Mouse (Mus musculus) cerebellum, postnatal 4 days (tissue): ENCODE results near the gene Gpr87.
A peak's percentile ranks its signal among the peaks of the same experiment; 100 is the strongest.
"Not testable (repeated sequence)": the region's sequence is repeated elsewhere in the genome, so short reads cannot be mapped to it uniquely, and the experiment has no call there.

Experiments
- DNase-seq, 2 experiments: peaks; one replicate each; pipeline ENCODE4 v3.0.0; 2022; ENCODE audit warnings: low spot score in 2 of 2, mixed read lengths in 1 of 2

The Gpr87 gene

DNA sequence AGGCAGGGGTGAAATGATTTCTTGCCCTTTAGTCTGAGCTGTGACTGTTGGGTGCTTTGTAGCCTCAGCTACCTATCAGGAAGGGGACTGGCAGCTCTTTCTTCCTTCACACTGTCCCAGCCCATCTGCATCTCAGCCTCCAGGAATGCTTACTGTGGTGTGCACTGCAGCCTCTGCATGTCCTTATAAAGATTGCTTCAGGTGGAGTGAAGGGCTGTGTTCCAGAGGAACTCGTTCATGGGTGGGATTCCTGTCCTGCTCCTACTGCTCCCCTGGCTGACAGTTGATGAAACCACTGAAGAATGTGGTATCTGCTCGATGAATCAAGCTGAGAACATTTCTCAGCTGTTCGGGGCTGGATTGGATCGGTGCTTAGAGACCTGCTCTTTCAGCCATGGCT lies 7.6 kb downstream of the Gpr87 start:
- DNase-seq = no peak

DNA sequence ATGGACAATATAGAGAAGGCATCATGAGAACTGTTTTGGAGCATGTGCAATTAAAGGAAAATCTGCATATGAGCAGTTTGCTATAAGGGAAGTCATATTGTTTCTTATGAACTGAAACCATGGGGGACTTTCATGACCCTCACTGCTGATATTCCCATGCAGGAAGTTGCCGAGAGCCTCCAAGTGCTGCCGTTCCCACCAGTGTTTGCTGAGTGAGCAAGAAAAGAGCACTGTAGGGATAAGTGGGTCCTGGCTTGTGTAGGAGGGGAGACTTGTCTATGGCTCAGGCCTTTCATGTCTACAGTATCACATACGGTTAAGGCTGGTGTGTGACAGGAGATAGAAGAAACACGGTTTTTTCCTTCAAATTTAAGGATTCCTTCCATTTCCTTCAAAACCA lies 9.2 kb downstream of the Gpr87 start:
- DNase-seq = no peak

DNA sequence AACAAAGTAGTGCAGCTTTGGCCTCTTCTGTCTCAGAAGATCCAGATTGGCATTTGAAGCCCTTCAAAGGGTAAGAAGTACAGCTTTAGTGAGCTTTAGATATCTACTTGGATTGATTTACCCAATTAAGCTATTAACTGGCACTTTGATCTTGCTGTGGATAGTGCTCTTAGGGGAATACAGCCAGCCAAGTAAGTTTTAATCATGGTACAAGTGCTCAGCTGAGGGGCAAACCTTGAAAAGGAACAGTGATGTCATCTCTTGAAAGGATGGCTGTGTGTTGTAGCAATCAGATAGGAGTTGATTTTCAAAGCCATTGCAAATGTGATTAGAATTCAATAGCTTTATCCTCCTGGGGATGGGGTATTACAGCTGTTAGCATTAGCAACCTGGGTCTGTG lies 12.8 kb downstream of the Gpr87 start:
- no peak for DNase-seq

DNA sequence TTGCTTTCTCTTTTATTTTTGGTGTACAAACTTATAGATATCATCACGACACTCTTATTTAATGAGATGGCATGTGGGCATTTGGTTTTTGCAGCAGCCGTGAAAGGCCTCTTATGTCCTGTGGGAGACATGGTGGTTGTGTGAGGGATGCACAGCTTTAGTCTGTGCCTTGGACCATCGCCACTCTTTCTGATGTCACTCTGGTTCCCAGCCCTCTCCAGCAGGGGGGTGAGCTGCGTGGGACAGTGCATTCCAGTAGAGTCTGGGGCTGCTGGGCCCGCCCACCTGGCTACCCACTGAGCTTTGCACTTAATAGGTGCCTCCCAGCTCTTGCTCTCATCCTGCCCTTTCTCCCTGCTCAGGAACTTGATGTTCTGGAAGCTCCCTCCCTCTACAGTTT lies 13.8 kb downstream of the Gpr87 start:
- DNase-seq = no peak

DNA sequence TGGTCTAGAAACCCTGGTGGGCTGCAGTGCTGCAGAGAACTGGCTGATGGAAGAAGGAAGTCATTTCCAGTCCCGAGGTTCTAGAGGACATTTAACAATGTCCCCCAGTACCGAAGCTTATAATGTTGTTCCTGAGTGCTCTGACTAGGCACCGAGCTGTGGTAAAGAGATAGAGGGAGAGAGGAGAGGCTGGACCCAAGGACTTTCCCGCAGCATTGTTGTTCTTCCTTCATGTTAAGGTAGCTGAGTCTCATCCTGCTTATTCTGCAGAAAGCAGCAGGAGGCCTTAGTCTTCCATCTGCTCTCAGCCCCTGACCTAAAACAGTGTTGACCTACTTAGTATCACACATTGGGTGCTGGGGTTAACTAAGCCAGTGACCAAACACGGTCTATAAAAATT lies 18.0 kb downstream of the Gpr87 start:
- no peak for DNase-seq

DNA sequence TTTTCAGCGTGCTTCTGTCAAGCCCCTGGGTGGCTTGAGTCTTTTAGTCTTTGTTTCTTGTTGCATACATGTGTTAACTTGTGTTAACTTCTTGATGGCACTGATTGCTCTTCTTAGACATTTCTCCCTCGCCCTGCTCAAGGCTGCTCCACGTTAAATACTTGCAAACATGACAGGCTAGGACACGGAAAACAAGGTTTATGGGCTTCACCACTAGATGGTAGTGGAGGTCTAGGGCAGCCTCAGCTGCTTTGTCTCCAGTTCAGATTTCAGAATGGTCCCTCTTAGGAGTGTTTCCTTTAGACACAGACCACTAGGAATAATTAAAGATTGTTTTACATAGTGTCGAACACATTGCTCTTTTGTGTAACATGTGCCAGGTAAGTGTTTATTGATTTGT lies 19.7 kb downstream of the Gpr87 start:
- peak in 1 of 2 experiments; percentile 28 for DNase-seq

DNA sequence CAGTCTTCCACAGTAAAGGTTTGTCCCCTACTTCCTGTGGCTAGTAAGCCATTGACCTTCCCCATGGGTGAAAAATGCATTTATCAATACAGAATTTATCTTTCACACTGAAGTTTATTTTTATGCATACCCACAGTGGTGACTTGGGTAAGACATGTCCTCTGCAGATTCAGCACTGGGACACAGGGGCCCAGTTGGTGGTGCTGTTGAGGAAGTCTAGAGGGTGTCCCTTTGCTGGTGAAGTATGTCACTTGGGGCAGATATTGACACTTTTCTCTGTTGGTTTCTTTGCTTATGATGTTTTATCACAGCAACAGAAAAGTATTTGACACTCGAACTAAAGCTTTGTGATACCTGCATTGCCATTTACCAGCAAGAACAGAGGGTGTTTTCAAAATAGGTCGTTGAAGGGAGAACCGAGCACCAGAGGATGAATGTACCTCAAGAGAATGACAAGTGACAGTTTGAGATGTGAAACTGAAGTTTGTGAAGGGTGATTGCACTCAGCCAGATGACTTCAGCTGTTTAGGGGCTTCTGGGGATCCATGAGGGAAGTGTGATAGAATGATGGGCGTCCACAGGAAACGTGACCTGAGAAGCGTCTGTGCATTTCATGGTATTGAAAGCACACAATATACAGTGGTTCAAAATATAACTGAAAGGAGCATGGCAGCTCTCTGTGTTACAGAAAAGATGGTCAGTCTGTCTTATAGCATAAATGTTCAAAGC lies 20.3 kb downstream of the Gpr87 start:
- DNase-seq = no peak

DNA sequence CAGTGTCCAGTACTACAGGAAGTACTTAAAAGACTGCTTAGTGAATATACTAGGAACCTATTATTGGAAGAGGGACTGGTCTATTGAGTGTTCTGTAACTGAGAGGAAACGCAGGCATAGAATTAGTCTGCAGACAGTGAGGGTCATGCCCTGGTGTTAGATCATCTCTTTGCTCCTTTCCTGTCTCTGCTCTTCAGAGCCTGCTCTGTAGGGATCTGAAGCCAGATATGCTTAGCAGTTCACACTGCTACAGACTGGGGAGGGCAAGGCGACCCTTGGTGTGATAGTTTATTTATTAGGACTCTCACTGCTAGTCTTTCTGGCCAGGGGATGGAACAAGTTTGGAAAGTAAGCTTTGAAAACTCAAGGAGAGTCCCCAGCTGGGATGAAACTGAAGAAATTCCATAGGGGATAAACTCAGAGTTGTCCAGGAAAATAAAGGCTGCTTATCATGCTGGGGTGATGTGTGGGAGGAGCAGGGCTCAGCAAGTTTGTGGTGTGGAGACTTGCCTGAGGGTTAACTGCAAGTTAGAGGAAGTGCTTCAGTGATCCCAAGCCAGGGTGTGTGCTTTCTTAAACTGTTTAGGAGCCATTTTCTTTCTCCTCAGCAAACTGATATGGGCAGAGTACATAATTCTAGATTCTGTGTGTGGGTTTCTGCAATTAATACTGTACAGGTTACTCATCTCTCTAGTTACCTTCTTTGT lies 24.8 kb downstream of the Gpr87 start:
- no peak for DNase-seq

DNA sequence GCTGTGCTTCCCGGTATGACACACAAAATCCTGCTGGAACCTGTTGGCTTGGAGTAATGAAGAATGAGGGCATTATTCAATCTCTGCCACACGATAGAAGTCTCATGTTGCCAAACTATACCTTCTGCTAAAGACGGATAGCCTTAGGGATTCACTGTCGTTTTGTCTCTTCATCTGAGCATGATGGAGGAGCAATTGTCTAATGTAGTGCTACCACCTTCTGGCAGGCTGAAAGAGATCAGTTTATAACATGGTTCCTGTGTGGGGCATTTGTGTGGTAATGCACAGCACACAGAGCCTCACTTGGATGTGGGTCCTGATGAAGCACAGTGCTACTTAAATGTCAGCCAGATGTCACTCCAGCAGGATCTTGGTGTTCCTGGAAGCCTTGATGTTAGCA lies 25.7 kb downstream of the Gpr87 start:
- DNase-seq = no peak

DNA sequence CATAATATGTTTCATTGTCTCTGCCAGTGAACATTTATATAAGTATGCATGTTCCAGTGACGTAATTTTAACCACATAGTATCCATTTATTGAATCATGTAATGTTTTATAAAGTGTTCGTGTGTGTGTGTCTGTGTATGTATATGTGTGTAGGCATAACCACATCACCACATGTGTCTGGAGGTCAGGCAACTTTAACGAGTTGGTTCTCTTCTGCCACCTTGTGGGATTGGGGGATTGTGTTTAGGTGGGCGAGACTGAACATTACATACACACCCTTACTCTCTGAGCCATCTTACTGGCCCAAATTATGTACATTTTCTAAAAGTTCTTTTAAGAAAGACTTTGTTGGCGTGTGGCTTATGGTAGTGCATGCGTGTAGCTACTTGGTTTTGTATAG lies 26.4 kb downstream of the Gpr87 start:
- DNase-seq = no peak

DNA sequence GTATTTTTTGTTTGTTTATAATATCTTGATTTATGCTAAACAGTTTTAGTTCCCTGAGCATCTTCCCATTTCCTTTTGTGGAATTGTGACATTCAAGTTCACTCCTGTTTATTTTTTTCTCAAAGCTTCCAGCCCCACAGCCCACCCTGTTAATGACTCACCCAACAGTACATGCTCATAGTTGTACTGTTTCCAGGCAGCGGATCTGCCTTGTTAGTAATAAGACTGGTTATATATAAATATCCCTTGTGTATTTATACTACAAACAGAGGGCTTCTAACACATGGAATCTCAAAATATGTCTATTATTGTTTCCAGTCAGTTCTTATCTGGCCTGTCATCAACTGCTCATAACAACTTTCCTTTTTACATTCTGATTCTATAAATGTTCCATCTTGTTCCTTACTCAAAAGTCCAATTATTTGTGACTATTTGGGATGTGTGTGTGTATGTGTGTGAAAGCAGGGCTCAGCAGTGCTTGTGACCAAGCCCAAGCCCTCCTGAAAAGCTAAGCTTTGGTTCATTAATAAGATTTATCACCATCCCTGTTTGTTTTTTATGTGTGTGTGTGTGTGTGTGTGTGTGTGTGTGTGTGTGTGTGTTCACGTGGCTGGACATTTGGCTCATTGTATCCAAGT lies 27.4 kb downstream of the Gpr87 start:
- no peak for DNase-seq

DNA sequence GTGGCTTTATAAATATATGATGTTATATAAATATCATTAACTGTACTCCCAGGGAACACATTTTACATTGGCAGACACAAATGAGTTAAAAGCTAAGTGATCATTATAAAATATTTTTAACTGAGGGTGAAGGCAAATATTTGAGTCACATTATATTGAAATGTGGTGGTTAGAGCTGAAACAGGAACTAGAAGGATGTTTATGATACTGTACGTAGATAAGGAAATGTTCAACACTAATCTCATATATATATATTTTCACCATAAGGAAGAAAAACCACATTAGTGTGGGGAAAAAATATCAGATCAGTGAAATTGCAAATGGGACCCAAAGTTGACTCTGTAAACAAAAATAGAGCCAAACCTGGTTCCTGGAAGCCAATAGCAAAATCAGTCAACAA lies 34.4 kb downstream of the Gpr87 start:
- DNase-seq = no peak

DNA sequence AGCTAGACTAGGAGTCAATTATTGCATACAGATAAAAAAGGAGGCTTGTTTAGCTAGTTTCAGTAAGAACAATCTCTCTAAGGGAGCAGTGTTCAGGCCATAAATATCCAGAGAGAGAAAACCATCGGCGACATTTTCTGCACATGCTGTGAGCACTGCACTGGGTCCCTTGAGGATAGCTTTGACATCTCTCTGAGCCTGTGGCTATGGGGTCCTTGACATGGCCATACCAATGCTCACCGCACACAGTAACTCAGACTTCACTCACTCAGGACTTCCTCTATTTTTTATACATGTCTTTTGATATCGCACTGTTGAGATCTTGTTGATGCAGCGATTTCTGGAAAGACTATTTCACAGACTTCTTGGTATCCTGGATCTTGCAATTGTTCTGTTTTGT lies 37.9 kb downstream of the Gpr87 start:
- DNase-seq = no peak

DNA sequence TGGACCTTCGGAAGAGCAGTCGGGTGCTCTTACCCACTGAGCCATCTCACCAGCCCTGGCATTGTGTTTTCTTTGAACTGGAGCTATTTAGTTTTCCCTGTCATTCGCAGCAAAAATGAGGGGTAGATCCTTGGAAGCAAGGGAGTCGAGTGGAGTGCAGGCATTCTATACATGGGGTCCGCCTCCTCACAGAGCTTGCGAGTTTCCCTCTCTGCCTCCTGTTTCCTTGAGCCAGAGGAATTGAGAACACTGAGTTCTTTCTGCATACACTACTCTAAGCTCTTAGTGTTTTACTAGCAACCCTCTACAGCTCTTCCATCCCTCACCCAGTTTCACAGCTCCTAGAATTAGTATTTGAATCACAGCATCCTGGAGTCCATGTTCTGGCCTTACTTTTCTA lies 39.5 kb downstream of the Gpr87 start:
- no peak for DNase-seq

DNA sequence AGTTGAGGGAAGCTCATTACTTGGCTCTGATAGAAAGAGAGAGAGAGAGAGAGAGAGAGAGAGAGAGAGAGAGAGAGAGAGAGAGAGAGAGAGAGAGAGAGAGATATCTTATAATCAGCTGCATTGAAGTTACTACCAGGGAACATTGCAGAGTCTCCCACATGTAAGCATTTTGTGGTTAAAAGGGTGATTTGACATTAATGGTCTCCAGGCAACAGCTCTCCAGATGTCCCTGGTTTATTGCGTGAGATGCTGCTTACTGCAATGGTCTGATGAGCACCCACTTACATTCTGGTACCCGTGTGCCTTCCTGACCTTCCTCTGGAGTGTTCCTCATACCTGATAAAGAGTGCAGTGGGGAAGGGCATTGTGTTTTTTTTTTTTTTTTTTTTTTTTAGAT lies 40.0 kb downstream of the Gpr87 start:
- DNase-seq = no peak

DNA sequence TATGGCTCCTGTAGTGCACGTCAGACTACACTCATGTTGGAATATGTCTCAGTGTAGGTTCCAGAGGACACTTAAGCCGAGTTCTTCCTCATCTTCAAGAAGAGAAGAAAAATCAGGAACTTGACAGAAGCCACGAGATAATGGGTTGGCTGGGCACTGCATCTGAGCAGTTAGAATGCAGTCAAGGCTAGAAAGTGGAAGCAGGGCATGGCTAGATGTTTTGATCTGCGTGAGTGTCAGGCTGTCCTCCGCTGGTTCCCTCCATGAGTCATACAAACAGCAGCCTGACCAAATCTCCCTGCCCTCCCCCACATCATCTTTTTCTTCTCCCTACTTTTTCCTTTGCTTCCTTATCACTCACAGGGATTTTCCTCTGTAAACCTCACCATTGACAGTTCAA lies 41.5 kb downstream of the Gpr87 start, which contains the start of gene P2ry14:
P2ry14 (minus strand) TSS at position 195 of the 400 bp plus-strand sequence.
- DNase-seq = no peak

DNA sequence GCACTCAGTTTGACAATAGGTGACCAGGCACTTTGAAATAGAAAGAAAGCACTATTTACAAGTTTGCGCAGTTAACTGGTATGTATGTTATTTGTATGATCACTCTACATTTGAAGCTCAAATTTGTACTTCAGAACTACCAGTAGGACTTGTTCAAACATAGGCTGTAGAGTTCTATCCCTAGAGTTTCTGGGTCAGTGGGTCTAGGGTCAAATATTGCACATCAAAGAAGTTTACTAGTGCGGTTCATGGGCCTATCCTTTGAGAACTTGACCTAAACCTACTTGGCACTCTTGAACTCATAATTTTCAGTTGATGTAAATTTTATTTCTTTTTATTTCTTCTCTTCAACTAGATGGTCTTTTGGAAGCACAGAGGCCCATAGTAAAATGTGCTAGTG lies 44.3 kb downstream of the Gpr87 start:
- DNase-seq = no peak

DNA sequence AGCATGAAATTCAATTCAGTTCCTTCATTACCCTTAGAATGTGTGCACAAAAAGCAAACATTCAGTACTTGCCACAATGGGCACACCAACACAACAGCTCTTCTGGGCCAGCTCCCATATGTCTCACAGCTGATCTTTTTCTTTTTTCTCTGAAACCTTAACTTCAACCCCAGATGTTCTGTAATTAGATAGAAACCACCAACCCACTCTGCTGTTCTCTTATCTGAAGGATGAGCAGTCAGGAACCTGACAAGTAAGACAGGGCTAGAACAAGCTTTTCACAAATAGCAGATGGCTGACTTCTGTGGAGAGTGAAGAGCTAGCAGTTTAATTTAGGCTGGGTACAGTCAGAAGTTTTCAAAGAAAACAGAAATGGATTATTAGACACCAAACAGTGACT lies 45.3 kb downstream of the Gpr87 start:
- DNase-seq = no peak

DNA sequence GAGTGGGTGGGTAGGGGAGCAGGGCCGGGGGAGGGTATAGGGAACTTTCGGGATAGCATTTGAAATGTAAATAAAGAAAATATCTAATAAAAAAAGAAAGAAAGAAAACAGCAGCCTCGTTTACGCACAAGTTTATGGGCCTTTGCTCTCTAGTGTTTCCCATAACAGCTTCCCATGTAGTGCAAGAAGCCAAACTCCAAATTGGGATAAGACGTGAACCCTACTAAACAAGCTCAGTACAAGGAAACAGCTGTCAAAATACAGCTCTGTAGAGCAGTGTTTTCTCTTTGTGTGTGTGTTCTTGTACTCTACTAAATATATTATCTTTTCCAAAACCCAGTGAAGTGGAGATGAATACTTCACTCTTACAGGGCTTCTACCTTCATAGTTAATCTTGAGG lies 49.7 kb downstream of the Gpr87 start:
- no peak for DNase-seq

DNA sequence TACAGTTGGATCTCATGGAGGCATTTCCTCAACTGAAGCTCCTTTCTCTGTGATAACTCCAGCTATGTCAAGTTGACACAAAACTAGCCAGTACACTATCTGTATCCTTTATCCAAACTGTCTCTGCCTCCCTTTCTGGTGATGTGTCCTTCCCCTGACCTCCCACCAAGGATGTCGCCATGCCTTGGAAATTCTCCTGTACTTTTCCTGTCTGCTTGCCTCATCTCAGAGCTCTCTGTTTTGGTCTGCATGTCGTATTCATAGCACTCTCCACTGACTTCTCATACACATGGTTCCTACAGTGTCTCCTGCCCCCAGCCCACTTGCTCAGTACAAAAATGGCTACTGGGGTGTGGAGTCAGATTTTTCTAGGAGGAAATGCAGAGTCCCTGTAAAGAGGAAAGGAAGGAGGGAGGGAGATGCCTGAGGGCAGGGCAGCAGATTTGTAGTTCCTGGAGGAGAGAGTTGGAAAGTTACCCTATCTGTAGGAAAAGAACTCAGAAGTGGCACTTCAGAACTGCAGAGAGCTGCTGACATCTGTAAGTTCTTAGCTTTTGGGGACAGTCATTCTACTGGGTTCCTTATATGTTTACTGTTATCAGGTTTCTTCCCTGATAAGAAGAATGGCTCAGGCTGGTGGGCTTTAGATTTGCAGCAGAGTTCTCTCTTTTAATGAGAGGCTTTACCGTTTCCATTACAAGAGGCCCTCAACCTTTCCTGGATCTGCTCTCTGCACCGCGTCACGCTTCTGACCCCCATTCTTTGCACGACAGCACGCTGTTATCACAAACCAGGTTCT lies 53.2 kb downstream of the Gpr87 start:
- no peak for DNase-seq

DNA sequence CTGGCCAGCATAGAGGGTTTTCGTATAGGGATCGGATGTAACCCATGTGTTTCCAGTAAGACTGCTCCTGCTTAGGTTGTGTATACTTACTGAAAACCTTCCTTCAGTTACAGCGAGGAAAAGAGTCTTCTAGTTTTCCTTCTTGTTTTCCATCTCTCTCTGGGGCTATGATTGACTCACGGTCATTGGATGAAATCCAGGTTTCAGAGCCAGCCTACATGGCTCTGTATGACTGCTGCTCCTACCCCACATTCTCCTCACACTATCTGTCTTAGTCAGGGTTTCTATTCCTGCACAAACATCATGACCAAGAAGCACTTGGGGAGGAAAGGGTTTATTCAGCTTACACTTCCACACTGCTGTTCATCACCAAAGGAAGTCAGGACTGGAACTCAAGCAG lies 54.0 kb downstream of the Gpr87 start:
- DNase-seq = not testable (repeated sequence)

DNA sequence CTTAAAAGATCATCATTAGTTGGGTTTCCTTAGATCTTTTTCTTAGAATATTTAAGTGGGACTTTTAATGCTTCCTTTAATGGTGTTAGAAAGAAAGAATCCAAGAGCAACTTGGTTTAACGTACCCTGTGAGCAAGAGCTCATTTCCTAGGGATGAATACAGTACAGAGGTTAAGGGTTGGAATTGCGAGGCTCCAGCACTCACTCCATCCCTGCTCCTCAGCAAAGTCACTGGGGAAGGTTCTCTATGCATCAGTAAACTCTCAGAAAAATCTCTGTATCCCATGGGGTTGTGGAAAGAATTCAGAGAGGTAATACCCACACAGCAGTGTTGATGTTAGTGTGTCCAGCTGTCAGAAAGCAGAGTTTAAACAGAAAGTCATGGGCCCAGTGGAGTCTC lies 54.8 kb downstream of the Gpr87 start:
- no peak for DNase-seq
